Mouse (Mus musculus) forebrain, embryonic 10.5 days (tissue): ENCODE results near the gene Fgfr2. TPM values are rescaled to one million over a fixed set of nuclear protein-coding genes. Genes with fewer than 3 reads are reported as not detected.

Source experiments
- DNase-seq: peaks from one replicate; pipeline ENCODE4 v3.0.0-alpha.2; 2017; ENCODE audit warnings: low spot score; ENCODE audit errors: extremely low spot score
- H3K27ac ChIP-seq: fragments of 300-500 bp; sonication (generic); 2 replicates; pipeline ENCODE4 v1.5.1; 2016; ENCODE audit warnings: mild to moderate bottlenecking
- H3K27me3 ChIP-seq: fragments of 300-500 bp; sonication (generic); 2 replicates; pipeline ENCODE4 v1.6.1; 2016; ENCODE audit warnings: mild to moderate bottlenecking; ENCODE audit not compliant: poor library complexity, severe bottlenecking
- H3K36me3 ChIP-seq: fragments of 300-500 bp; sonication (generic); replicated peaks from 2 replicates; pipeline ENCODE4 v1.6.1; 2016; ENCODE audit warnings: mild to moderate bottlenecking, moderate library complexity
- H3K4me1 ChIP-seq: fragments of 300-500 bp; sonication (generic); 2 replicates; pipeline ENCODE4 v1.6.1; 2016
- H3K4me3 ChIP-seq: fragments of 300-500 bp; sonication (generic); 2 replicates; pipeline ENCODE4 v1.5.1; 2016; ENCODE audit warnings: mild to moderate bottlenecking, moderate library complexity
- H3K9me3 ChIP-seq: fragments of 300-500 bp; sonication (generic); 2 replicates; pipeline ENCODE4 v1.6.1; 2016; ENCODE audit warnings: mild to moderate bottlenecking, moderate library complexity
- WGBS: fragments of 180-500 bp; shearing (Covaris S2); methylation state at CpG from one replicate; pipeline ENCODE4 v1.1.7; 2016; 5-methylcytosine and 5-hydroxymethylcytosine counted together
- polyA plus RNA-seq: library from polyadenylated mRNA; unstranded; fragments of >200 nt; fragmentation: Nextera tagmentation; extraction: Ambion mirVana; gene quantifications from 2 replicates; pipeline ENCODE4 v1.2.1, GENCODE M21; 2016

Gene Fgfr2
- polyA plus RNA-seq, 1 experiment from 2014 or later, result 55.7 TPM

- Histone ChIP-seq H3K27me3 (peaks cover 100% of the 10 kb centered on the region), H3K4me3 (peak overlapping the region; percentile 56), H3K36me3 (no peaks in the 10 kb centered on the region), H3K27ac (no peak overlapping the region), H3K4me1 (peaks cover 36% of the 10 kb centered on the region), H3K9me3 (no peaks in the 10 kb centered on the region)
- under 1% methylated on average over 75 of the region's 75 CpGs for WGBS
- peak; percentile 65 for DNase-seq
Measured at GRCm38 (mm10) chr7:131543623-131544481, 1579.3 kb downstream of the Fgfr2 start.

GRCm38 (mm10) chr7:131542872-131543622 is 1580.1 kb downstream of the Fgfr2 start:
- Histone ChIP-seq H3K27me3 (peaks cover 100% of the 10 kb centered on the region), H3K27ac (peak overlapping the region; percentile 60; the same call in 1 of the 2 replicates), H3K4me1 (peaks cover 36% of the 10 kb centered on the region), H3K9me3 (no peaks in the 10 kb centered on the region), H3K36me3 (no peaks in the 10 kb centered on the region), H3K4me3 (peak overlapping the region; percentile 56)
- DNase-seq, result peak; percentile 60
- WGBS, result under 1% methylated on average over 68 of the region's 71 CpGs

DNA sequence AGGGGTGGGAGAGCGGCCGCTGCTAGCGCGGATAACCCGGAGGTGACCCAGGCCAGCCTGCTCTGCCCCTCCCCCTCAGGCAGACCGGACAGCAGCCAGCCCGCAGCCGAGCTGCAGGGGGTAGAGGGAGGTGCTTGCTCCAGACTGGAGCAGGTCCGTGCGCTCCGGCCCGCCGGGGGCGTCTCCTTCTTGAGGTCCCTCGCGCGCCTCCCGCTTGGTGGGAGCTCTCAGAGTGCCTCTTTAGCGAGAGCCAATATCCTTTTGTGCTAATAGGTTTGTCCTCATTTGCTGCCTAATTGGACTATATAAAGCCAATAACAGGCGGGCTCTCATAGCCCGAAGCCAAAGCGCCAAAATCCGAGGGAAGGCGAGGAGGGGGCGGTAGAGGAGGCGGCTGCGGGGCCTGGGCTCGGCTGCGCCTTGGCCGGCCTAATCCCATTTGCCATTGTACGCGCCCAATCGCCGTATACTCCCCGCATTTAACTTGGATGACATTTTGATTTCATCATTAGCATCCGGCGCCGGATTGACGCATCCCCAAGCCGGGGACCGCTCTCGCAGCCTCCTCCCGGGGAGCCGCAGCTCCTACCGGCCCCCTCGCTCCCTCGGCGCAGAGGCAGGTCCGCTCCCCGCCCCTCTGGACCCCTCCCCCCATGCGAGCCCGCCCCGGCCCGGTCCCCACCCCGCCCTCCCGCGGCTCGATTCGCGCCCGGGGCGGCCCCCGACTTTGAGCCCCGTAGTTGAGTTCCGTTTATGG is 1580.9 kb downstream of the Fgfr2 start, which contains the start of gene Hmx3:
Gene Hmx3, plus strand, starts transcription at position 753 of the 757 bp plus-strand sequence.
- Histone ChIP-seq H3K27ac (peak within 1 kb of the TSS; percentile 60; the same call in 1 of the 2 replicates), H3K4me3 (peak within 1 kb of the TSS; percentile 56), H3K27me3 (peaks cover 100% of the 10 kb centered on the region), H3K36me3 (no peaks in the 10 kb centered on the region), H3K9me3 (no peaks in the 10 kb centered on the region), H3K4me1 (peaks cover 36% of the 10 kb centered on the region)
- WGBS, result under 1% methylated on average over 65 of the region's 65 CpGs
- peak; percentile 77 for DNase-seq

- Histone ChIP-seq H3K27me3 (peaks cover 100% of the 10 kb centered on the region), H3K27ac (no peak overlapping the region), H3K36me3 (no peaks in the 10 kb centered on the region), H3K9me3 (no peaks in the 10 kb centered on the region), H3K4me1 (peaks cover 36% of the 10 kb centered on the region), H3K4me3 (peak overlapping the region; percentile 56)
- WGBS, result under 1% methylated on average over 41 of the region's 41 CpGs
- peak; percentile 37 for DNase-seq
Measured at GRCm38 (mm10) chr7:131541184-131542114, 1581.7 kb downstream of the Fgfr2 start.

DNA sequence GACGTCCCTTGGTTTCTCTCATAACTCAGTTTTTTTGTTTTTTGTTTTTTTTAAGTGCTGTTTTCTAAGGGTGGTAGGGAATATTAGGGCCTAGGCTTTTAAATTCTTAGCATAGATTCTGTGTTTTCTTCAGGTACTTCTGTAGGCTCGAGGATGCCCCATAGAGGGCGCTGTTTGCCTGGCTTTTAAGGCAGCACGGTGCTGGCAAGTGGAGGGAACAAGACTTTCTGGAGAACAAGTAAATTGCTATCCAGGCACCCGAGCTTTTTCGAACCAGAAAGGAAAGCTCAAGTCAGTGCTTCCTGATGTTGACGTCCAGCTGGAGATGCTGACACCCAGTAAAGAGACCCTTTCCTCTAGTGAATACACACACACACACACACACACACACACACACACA is 1583.2 kb downstream of the Fgfr2 start:
- H3K4me1 ChIP-seq, result peaks cover 36% of the 10 kb centered on the region
- no peak overlapping the region for H3K27ac ChIP-seq
- DNase-seq, result peak; percentile 87
- no peaks in the 10 kb centered on the region for H3K9me3 ChIP-seq
- no peaks in the 10 kb centered on the region for H3K36me3 ChIP-seq
- H3K27me3 ChIP-seq, result peaks cover 99% of the 10 kb centered on the region
- H3K4me3 ChIP-seq, result no peak overlapping the region
- 0% methylated on average over 7 of the region's 7 CpGs for WGBS

- H3K27ac ChIP-seq, result no peak overlapping the region
- 76% methylated on average over 2 of the region's 2 CpGs for WGBS
Measured at GRCm38 (mm10) chr7:131503739-131504138, 1619.4 kb downstream of the Fgfr2 start.

GRCm38 (mm10) chr7:131478403-131478802 is 1644.7 kb downstream of the Fgfr2 start:
- WGBS, result 94% methylated on average over 5 of the region's 5 CpGs
- no peak overlapping the region for H3K27ac ChIP-seq
- H3K9me3 ChIP-seq, result no peaks in the 10 kb centered on the region
- no peaks in the 10 kb centered on the region for H3K36me3 ChIP-seq
- H3K27me3 ChIP-seq, result peaks cover 48% of the 10 kb centered on the region
- no peak overlapping the region for H3K4me3 ChIP-seq
- no peak for DNase-seq
- H3K4me1 ChIP-seq, result peaks cover 14% of the 10 kb centered on the region

More at GRCm38 (mm10) chr7:131503739-131504138, 1619.4 kb downstream of the Fgfr2 start:
- Histone ChIP-seq H3K4me1 (no peaks in the 10 kb centered on the region), H3K9me3 (no peaks in the 10 kb centered on the region), H3K27me3 (no peaks in the 10 kb centered on the region), H3K4me3 (no peak overlapping the region), H3K36me3 (no peaks in the 10 kb centered on the region)
- no peak for DNase-seq

DNA sequence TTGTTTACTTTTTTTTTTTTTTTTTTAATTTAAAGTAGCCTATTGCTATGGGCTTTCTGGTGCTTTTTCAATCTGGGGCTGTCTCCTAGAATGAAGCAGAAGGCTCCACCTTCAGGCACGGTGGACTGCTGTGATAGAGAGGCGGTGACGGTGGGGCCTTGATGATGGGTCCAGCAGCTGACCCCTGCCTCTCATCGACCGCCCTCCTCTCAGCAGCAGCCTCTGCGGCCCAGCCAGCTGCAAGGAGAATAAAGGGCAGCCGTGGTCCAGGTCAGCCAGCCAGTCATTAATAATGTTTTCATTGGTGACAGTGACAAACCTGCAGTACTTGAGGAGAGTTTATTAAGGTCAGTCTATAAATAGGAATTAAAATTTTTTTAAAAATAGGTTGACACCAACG is 1646.0 kb downstream of the Fgfr2 start:
- Histone ChIP-seq H3K9me3 (no peaks in the 10 kb centered on the region), H3K4me1 (peaks cover 14% of the 10 kb centered on the region), H3K36me3 (no peaks in the 10 kb centered on the region), H3K4me3 (no peak overlapping the region), H3K27me3 (peaks cover 47% of the 10 kb centered on the region), H3K27ac (no peak overlapping the region)
- 35% methylated on average over 8 of the region's 8 CpGs for WGBS
- DNase-seq, result no peak

DNA sequence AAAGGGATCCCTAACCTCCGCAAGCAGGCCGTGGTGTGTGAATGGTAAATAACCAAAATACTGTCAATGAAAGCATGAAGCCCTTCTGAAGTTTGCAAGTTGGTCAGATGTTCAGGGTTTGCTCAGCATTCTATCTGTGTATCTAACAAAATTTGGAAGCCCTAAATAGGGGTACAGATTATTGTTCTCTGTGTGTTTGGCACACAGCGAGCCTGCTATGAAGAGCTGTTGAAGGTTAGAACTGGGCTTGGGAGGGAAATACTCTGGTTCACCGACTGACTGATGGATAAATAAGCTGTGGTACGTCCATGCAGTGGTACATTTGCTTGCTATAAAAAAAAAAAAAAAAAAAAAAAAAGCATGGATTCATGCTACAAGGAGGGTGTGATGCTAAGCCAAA is 1651.6 kb downstream of the Fgfr2 start:
- Histone ChIP-seq H3K4me1 (peaks cover 4% of the 10 kb centered on the region), H3K9me3 (peaks cover 6% of the 10 kb centered on the region), H3K36me3 (no peaks in the 10 kb centered on the region), H3K27ac (no peak overlapping the region), H3K4me3 (no peak overlapping the region), H3K27me3 (peaks cover 83% of the 10 kb centered on the region)
- 87% methylated on average over 5 of the region's 5 CpGs for WGBS
- DNase-seq, result no peak

- Histone ChIP-seq H3K36me3 (no peaks in the 10 kb centered on the region), H3K9me3 (peaks cover 6% of the 10 kb centered on the region), H3K27ac (no peak overlapping the region), H3K4me3 (no peak overlapping the region), H3K4me1 (peaks cover 24% of the 10 kb centered on the region), H3K27me3 (peaks cover 76% of the 10 kb centered on the region)
- WGBS, result 71% methylated on average over 3 of the region's 3 CpGs
- DNase-seq, result no peak
Measured at GRCm38 (mm10) chr7:131469506-131469905, 1653.6 kb downstream of the Fgfr2 start.

- no peaks in the 10 kb centered on the region for H3K36me3 ChIP-seq
- H3K27ac ChIP-seq, result no peak overlapping the region
- no peak for DNase-seq
- no peak overlapping the region for H3K4me3 ChIP-seq
- peaks cover 33% of the 10 kb centered on the region for H3K4me1 ChIP-seq
- H3K9me3 ChIP-seq, result peaks cover 9% of the 10 kb centered on the region
- peaks cover 85% of the 10 kb centered on the region for H3K27me3 ChIP-seq
- WGBS, result 87% methylated on average over 3 of the region's 3 CpGs
Measured at GRCm38 (mm10) chr7:131467312-131467711, 1655.8 kb downstream of the Fgfr2 start.
